Mouse (Mus musculus): Measurements from ENCODE around the gene Timp4.
"Not testable (repeated sequence)": the region's sequence is repeated elsewhere in the genome, so short reads cannot be mapped to it uniquely, and the experiment has no call there.

Timp4 gene

DNA sequence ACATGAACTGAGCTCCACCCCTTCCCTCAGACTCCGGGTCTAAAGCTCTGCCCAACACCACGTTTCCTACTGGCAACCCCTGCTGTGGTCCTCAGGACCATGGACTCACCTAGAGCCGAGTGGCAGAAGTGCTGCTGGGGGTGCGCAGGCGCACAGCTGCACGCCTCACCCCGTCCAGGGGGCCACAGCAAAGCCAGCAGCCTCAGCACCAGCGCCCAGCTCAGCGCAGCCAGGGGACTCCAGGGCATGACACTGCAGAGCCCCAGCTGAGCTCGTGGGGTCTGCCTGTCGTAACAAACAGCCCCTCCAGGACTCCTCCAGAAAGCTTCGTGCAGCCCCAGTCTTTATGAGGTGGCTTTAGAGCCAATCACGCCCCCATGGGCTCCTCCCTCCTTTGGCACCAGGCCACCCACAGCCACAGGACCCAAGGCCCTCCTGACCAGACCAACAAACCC is 447 bp downstream of the Timp4 start:
- no peak for DNase-seq (ENCODE audit: low spot score in 2 of 2)

GRCm38 (mm10) chr6:115245500-115246058 is 6.4 kb downstream of the Timp4 start:
- DNase-seq (ENCODE audit: low spot score in 2 of 2) = no peak

DNA sequence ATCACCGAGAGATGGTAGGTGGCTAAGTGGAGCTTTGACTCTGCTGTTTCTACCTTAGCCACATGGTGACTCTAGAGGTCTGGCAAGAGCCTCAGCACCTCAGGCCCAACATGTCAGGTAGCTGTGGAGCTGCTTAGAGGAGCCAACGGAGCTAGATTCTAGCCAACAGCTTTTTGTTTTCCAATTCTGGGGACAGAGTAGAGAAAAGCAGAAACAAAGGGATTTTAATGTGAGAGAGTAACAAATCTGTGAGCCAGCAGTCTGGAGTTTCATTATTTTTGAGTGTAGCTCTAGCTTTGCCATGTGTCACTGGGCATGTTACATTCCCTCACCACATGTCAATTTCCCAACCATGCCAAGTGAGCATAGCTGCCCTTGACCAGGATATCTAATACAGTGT is 7.8 kb downstream of the Timp4 start:
- DNase-seq (ENCODE audit: low spot score in 2 of 2) = no peak

GRCm38 (mm10) chr6:115241939-115242338 is 10.1 kb downstream of the Timp4 start:
- no peak for DNase-seq (ENCODE audit: low spot score in 2 of 2)

DNA sequence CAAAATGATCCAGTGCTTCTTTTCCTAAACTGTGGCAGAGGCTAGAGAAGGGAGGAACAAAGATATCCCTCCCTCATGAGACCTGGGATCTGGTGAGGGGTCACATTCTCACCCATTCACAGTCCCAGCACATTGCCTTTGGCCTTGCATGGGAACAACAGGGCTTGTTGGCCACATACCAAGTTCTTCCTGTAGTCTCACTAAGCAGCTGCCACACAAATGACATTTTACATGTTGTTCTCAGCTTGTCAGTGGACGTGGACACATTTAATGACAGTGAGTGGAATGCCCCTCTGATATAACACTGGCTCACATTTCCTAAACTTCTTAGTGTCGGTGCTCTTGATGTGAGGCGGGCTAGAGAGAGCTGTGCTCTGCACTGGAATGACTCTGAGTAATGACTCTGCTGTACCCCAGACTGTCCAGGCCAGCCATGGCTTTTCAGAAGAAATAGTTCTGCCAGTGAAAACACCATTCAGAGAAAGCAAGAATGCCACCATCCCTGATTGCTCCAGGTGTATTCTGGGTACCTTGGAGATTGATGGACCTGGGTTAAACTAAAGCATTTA is 10.8 kb downstream of the Timp4 start:
- DNase-seq (ENCODE audit: low spot score in 2 of 2) = no peak

GRCm38 (mm10) chr6:115240431-115240830 is 11.6 kb downstream of the Timp4 start:
- not testable (repeated sequence) for DNase-seq (ENCODE audit: low spot score in 2 of 2)

GRCm38 (mm10) chr6:115239335-115239734 is 12.7 kb downstream of the Timp4 start:
- no peak for DNase-seq (ENCODE audit: low spot score in 2 of 2)

DNA sequence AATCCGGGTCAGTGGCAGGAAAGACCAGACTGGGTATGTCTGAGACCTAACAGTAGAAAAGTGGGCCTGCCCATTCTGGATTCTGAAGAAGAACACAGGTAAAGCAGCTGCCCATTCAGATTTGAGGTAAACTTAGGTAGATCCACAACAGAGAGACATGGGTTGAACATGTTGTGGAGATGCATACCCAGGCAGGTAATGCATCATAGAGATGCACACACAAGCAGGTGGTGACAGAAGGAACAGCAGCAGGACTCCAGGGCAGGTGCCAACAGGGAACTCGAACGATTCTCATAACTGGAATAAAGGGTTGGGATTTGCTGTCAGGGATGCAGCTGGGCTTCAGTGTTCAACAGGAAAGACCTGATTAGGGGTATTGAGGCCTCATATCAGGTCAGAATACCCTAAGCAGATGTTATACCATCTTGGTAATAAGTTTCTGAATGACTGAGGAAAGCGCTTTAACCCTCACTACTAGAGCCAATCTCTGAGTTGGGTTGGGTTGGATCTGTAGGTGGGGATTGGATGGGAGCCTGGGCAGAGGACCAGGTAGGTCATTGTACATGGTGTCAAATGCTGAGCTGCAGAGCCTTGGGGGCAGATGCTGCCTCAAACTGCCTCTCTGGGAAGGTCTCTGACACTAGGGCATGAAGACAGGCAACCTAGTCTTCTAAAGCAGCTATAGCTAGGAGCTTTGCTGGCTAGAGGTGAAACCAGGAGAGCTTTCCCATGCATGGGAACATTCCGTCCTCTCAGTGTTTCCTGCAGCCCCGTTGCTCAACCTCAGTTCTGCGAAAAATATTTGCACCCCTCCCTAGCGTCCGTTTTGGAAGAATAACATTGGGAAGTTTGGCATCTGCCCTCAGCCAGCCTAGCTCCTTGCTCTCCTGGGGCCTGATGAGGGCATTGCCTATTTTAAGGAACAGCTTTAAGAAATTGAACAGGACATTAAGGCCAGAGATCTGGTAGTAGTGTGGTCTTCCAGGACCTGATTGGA is 13.7 kb downstream of the Timp4 start:
- DNase-seq (ENCODE audit: low spot score in 2 of 2) = no peak

GRCm38 (mm10) chr6:115232562-115232961 is 19.4 kb downstream of the Timp4 start:
- no peak for DNase-seq (ENCODE audit: low spot score in 2 of 2)

- DNase-seq (ENCODE audit: low spot score in 2 of 2) = no peak
Measured at GRCm38 (mm10) chr6:115231836-115232235, 20.2 kb downstream of the Timp4 start.

- DNase-seq (ENCODE audit: low spot score in 2 of 2) = no peak
Measured at GRCm38 (mm10) chr6:115230557-115230956, 21.4 kb downstream of the Timp4 start.

DNA sequence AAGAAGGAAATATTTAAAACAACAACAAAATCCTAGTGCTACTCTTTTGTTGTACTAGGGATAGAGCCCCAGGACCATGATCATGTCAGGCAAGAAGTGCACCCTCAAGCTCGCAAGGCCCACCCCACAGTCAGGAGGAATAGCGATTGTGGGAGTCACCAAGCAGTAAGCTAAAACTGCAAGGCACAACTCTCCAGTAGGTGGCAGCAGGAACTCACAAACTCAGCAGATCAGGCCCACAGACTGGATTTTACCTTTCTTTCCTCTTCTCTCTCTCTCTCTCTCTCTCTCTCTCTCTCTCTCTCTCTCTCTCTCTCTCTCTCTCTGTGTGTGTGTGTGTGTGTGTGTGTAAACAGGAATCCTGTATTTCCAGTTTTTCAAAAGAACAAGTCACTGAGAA is 24.5 kb downstream of the Timp4 start:
- DNase-seq (ENCODE audit: low spot score in 2 of 2) = peak; percentile 10 to 72

DNA sequence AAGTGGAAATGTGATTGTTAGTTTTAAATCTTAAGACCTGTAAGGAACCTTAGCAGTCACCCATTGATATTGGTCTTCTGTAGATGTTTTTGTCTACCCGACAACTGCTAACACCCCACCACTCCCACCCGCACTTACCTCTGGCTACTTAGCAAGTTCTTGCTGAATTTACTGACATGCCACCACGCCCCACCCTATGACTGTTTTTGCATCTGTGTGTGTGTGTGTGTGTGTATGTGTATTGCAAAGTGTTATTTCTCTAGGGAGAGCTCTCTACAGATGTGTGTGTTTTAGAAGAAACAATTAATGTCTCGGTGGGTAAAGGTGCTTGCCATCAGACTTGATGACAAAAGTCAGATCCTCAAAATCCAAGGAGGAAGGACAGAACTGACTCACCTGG is 25.0 kb downstream of the Timp4 start, which contains the start of gene Gm17482:
TSS of gene Gm17482 (plus strand) at position 301 of the 400 bp plus-strand sequence.
- DNase-seq (ENCODE audit: low spot score in 2 of 2) = no peak

DNA sequence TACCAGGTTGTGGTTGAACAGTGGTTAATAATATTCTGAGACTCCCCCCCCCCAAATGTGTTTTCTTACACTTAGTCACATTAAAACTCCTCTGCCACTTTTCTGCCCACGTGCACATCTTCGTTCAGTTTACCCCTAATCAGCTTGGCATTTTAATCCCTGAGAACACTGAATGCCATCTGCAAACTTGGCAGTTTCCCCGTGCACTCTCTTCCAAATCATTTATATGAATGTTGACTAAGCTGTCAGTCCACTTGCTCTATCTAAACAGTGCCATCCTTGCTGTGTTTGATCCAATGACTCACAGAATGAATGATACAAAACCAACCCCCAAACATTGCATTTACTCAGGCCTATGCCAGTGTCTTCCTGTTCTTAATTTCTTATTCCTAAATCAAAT is 26.5 kb downstream of the Timp4 start:
- no peak for DNase-seq (ENCODE audit: low spot score in 2 of 2)

DNA sequence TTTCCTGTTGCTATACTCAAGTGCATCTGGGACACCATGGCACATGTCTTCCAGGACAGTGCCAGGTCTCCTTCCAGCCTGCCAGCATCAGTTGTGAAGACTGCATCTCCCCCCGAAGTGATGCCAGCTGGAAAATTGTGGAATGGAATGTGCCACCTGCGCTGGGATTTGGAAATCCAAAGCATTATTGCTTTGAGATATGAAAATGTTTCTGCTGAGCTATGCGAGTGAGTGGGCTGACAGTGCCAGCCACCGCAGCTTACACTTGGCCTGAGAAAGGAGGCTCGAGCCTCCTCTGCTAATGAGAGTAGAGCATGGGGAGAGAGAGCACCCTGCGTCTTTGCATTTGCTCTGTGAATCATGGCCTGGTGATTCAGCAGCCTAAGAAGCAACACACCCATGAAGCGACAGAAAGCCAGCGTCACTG is 30.8 kb downstream of the Timp4 start:
- DNase-seq (ENCODE audit: low spot score in 2 of 2) = no peak

DNA sequence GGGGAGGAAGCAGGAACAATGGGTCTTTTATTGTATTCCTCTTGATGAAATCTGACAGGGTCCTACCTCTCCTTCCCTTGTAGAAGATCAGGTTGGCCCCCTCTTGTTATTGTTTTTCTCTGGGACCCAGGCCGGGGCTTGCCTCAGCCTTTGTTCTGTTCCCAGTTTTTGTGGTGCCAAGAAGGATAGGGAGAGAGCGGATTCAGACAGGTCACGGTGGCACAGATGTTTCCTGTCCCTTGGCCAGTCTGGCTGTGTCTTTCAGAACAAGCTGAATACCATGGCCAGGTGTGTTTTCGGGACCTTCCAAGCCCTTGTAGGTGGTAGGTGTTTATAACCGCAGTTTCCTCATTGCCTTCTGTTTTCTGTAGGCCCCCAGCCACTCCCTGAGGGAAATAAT is 38.9 kb downstream of the Timp4 start:
- DNase-seq (ENCODE audit: low spot score in 2 of 2) = no peak

GRCm38 (mm10) chr6:115212132-115212903 is 39.7 kb downstream of the Timp4 start:
- no peak for DNase-seq (ENCODE audit: low spot score in 2 of 2)

DNA sequence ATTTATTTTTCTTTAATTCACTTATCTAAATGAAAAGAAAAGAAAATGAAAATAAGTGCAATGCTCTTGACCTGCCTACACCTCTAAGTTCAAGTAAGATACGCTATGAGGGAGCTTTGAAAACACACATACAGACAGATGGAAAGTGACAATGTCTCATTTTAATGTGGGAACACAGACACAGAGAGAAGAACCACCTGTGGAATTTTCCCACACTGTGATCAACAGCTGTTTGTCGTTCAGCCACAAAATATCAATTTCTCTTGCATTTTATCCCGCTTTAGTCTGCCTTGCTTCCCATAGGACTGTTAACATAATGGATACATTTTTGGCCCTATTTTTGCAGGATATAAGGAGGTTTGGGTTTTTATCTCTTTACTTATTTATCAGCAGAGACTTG is 41.2 kb downstream of the Timp4 start:
- DNase-seq (ENCODE audit: low spot score in 2 of 2) = no peak

DNA sequence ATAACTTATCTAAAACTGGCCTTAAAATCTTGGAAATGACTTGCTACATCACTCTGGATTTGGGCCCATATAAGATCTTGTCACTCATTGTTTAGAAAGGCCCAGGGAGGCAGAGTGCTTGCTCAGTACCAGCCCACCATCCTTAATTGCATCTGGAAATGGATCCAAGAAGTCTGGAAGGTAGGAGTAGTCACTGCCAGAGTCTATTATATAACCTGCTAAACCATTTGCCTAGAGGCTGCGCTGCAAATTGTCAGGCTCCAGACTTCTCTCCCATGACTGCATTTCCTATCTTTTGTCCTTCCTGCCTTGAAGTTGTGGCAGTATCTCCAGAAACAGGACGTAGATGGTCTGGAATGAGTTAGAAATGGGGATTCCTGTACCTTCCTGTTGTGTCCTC is 41.8 kb downstream of the Timp4 start:
- no peak for DNase-seq (ENCODE audit: low spot score in 2 of 2)

DNA sequence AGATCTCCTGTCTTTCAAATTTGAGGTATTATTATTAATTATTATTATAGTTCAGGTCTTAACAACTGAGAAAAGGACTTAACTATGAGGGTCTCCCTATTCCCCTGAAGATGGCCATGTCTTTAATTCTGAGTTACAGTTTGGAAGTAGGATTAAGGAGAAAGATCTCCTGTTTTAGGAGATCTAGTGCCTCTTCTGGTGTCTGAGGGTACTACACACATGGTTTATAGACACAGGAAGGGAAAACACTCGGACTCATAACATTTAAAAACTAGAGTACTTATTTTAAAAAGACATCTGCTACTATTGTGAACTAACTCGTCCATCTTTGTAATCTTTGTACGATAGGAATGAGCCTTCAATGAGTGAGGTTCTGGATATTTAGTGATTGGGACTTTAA is 49.0 kb downstream of the Timp4 start:
- DNase-seq (ENCODE audit: low spot score in 2 of 2) = no peak

DNA sequence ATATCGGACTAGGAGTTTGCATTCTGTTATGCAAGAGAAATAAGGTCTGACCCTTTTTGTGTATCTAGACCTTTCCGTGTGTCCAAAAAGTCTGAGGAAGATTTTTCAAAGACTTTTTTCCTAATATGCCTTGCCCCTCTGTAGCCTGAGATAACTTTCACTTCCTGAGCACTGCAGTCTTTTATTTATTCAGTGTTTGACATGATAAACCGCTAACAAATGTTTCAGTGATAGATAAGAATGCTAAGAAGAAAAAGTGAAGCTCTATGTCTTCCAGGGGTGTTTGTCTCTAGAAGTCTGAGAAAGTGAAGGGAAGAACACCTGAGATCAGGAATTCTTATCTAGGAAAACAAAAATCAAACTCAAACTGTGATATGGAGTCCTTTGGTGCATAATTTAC is 51.3 kb downstream of the Timp4 start:
- DNase-seq (ENCODE audit: low spot score in 2 of 2) = no peak

All from spleen, postnatal 10 days (tissue).